Mouse (Mus musculus): ENCODE data around the gene Sec24b. TPM values are rescaled to one million over a fixed set of nuclear protein-coding genes. Genes with fewer than 3 reads are reported as not detected.

The Sec24b gene
- polyA plus RNA-seq, 1 experiment from 2014 or later, result 34.7 TPM

DNA sequence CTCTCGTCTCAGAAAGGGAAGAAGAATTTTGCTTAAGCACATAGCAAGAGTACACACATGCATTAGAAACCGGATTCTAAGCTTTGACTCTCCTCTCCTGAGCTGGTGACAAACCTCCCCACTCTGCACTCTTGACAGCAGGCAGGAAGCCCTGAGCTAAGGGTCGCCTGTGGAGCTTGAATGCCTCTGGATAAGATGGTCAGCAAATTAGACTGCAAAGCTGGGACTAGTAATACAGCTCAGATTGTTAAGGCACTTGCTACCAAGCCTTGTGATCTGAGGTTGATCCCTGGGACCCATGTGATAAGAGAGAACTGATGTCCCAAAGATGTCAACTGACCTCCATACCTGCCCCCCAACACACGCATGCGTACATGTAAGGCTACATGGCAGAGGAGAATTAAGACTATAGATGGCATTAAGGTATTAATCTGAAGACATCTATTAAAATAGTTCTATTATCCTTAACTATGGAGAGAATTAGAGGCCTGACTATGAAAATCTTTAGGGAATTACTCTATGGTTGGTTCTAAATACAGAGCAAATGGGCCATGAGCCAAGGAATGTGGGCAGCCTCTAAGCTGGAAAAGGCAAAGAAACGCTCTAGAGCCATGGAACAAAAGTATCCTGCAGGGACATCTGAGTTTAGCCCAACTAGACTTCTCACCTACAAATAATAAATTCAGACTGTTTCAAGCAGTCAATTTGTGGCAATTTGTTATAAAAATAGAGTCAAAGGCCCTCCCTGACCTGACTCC, 8.6 kb downstream of the Sec24b start:
- Histone ChIP-seq H3K4me2 (replicated peaks) (no peak overlapping the region), H3K27ac (no peak overlapping the region; the same call in 1 of the 2 replicates), H3K4me1 (peaks cover 39% of the 10 kb centered on the region), H3K9ac (no peak overlapping the region), H3K36me3 (peaks cover 12% of the 10 kb centered on the region), H3K27me3 (no peaks in the 10 kb centered on the region), H3K4me3 (no peak overlapping the region), H3K9me3 (no peaks in the 10 kb centered on the region)
- ATAC-seq (ENCODE audit: low FRiP score, low read depth), result no peak
- WGBS, result 74% methylated on average over 6 of the region's 6 CpGs

DNA sequence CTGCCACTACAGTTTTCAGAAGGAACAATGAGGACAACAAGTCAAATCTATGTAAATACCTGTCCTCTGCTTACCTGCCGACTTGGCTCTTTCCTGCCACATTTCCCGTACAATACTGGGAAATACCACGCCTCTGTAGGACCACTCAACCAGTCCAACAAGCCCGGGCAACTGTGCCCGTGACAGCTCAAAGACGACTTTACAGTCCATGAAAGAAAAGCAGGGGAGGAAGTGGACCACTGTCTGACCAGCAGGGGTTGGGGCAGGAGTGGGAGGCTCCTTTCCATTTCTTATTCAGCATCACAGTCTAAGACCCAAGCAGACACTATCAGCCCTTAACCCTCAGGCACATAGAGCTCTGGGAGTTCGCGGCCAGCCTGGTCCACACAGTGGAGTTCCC, 9.2 kb downstream of the Sec24b start:
- Histone ChIP-seq H3K27ac (no peak overlapping the region), H3K9me3 (no peaks in the 10 kb centered on the region), H3K36me3 (peaks cover 12% of the 10 kb centered on the region), H3K4me1 (peaks cover 33% of the 10 kb centered on the region), H3K9ac (no peak overlapping the region), H3K4me3 (no peak overlapping the region), H3K4me2 (replicated peaks) (no peak overlapping the region), H3K27me3 (no peaks in the 10 kb centered on the region)
- WGBS, result 82% methylated on average over 8 of the region's 8 CpGs
- ATAC-seq (ENCODE audit: low FRiP score, low read depth), result no peak

GRCm38 (mm10) chr3:130040711-130041110, 20.6 kb downstream of the Sec24b start:
- Histone ChIP-seq H3K27me3 (no peaks in the 10 kb centered on the region), H3K27ac (no peak overlapping the region), H3K4me1 (no peaks in the 10 kb centered on the region), H3K36me3 (peaks cover 61% of the 10 kb centered on the region), H3K9ac (no peak overlapping the region), H3K4me2 (replicated peaks) (no peak overlapping the region), H3K9me3 (peaks cover 14% of the 10 kb centered on the region), H3K4me3 (no peak overlapping the region)
- no peak for ATAC-seq (ENCODE audit: low FRiP score, low read depth)
- 92% methylated on average over 5 of the region's 5 CpGs for WGBS

- no peaks in the 10 kb centered on the region for H3K4me1 ChIP-seq
- no peak overlapping the region for H3K4me2 ChIP-seq (replicated peaks)
- no peak overlapping the region for H3K27ac ChIP-seq
- no peak overlapping the region for H3K4me3 ChIP-seq
- H3K9ac ChIP-seq, result no peak overlapping the region
- no peak for ATAC-seq (ENCODE audit: low FRiP score, low read depth)
- no peaks in the 10 kb centered on the region for H3K27me3 ChIP-seq
- WGBS, result 92% methylated on average over 4 of the region's 4 CpGs
- H3K36me3 ChIP-seq, result peaks cover 67% of the 10 kb centered on the region
- H3K9me3 ChIP-seq, result peaks cover 9% of the 10 kb centered on the region
Measured at GRCm38 (mm10) chr3:130040017-130040416, 21.3 kb downstream of the Sec24b start.

GRCm38 (mm10) chr3:130028741-130029140, 32.6 kb downstream of the Sec24b start:
- no peak for ATAC-seq (ENCODE audit: low FRiP score, low read depth)
- H3K4me1 ChIP-seq, result no peaks in the 10 kb centered on the region
- peaks cover 92% of the 10 kb centered on the region for H3K36me3 ChIP-seq
- H3K4me2 ChIP-seq (replicated peaks), result no peak overlapping the region
- H3K9ac ChIP-seq, result no peak overlapping the region
- WGBS, result 93% methylated on average over 5 of the region's 5 CpGs
- H3K4me3 ChIP-seq, result no peak overlapping the region
- no peaks in the 10 kb centered on the region for H3K9me3 ChIP-seq
- H3K27ac ChIP-seq, result no peak overlapping the region
- no peaks in the 10 kb centered on the region for H3K27me3 ChIP-seq

GRCm38 (mm10) chr3:130026181-130026580, 35.2 kb downstream of the Sec24b start:
- Histone ChIP-seq H3K4me2 (replicated peaks) (no peak overlapping the region), H3K27ac (no peak overlapping the region), H3K9ac (no peak overlapping the region), H3K9me3 (no peaks in the 10 kb centered on the region), H3K4me3 (no peak overlapping the region), H3K4me1 (no peaks in the 10 kb centered on the region), H3K27me3 (no peaks in the 10 kb centered on the region), H3K36me3 (peaks cover 79% of the 10 kb centered on the region)
- 92% methylated on average over 10 of the region's 10 CpGs for WGBS
- ATAC-seq (ENCODE audit: low FRiP score, low read depth), result no peak

DNA sequence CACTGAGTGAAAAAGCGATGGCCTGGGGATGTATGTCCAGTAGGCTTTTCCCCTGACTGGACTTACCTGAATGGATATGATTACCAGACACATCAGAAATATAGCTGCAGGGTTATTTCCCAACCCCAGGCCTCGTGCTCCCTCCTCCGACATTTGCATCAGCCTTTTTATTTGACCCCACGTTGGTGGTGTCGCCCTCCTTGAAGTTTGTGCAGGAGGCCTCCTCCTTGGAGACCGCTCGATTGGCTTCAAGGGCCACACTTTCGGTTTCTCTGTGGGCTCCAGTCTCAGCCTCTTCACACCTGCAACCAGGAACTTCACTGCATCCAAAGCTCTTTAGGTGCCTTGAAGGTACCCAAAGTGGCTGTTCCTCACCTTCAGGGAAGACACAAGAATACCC, 35.8 kb downstream of the Sec24b start:
- no peak for ATAC-seq (ENCODE audit: low FRiP score, low read depth)
- Histone ChIP-seq H3K9me3 (no peaks in the 10 kb centered on the region), H3K36me3 (peaks cover 76% of the 10 kb centered on the region), H3K9ac (no peak overlapping the region), H3K4me2 (replicated peaks) (no peak overlapping the region), H3K4me1 (no peaks in the 10 kb centered on the region), H3K27me3 (no peaks in the 10 kb centered on the region), H3K27ac (no peak overlapping the region), H3K4me3 (no peak overlapping the region)
- 92% methylated on average over 8 of the region's 8 CpGs for WGBS

DNA sequence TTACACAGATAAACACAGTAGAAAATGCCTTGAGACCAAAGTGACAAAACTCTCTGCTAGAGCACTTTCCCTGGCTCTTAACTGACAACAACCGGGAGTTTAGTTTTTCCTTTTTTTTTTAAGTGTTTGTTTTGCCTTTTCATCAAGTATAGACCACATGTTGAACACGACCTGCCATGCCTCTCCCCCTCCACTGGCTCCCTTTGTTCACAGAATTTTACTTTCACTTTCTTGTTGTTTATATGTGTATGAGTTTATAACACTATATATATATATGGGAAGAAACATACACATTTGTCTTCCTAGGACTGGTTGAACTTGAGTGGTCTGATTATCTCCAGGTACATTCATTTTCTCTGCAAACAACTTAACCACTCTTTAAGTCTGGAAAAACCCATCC, 48.4 kb downstream of the Sec24b start:
- ATAC-seq (ENCODE audit: low FRiP score, low read depth), result no peak
- no peaks in the 10 kb centered on the region for H3K9me3 ChIP-seq
- H3K9ac ChIP-seq, result no peak overlapping the region
- no peak overlapping the region for H3K27ac ChIP-seq
- no peak overlapping the region for H3K4me3 ChIP-seq
- no peak overlapping the region for H3K4me2 ChIP-seq (replicated peaks)
- H3K4me1 ChIP-seq, result no peaks in the 10 kb centered on the region
- H3K27me3 ChIP-seq, result no peaks in the 10 kb centered on the region
- WGBS, result 81% methylated on average over 2 of the region's 2 CpGs
- peaks cover 51% of the 10 kb centered on the region for H3K36me3 ChIP-seq

- Histone ChIP-seq H3K27ac (no peak overlapping the region), H3K27me3 (no peaks in the 10 kb centered on the region), H3K4me3 (no peak overlapping the region), H3K9me3 (no peaks in the 10 kb centered on the region), H3K36me3 (peaks cover 62% of the 10 kb centered on the region), H3K4me2 (replicated peaks) (no peak overlapping the region), H3K9ac (no peak overlapping the region), H3K4me1 (no peaks in the 10 kb centered on the region)
- no peak for ATAC-seq (ENCODE audit: low FRiP score, low read depth)
- WGBS, result 83% methylated on average over 1 of the region's 1 CpGs
Measured at GRCm38 (mm10) chr3:130011236-130011635, 50.1 kb downstream of the Sec24b start.

- Histone ChIP-seq H3K27ac (no peak overlapping the region), H3K9me3 (no peaks in the 10 kb centered on the region), H3K36me3 (peaks cover 73% of the 10 kb centered on the region), H3K9ac (no peak overlapping the region), H3K4me2 (replicated peaks) (no peak overlapping the region), H3K4me1 (no peaks in the 10 kb centered on the region), H3K4me3 (no peak overlapping the region), H3K27me3 (no peaks in the 10 kb centered on the region)
- 88% methylated on average over 7 of the region's 7 CpGs for WGBS
- ATAC-seq (ENCODE audit: low FRiP score, low read depth), result no peak
Measured at GRCm38 (mm10) chr3:130006141-130006540, 55.2 kb downstream of the Sec24b start.

DNA sequence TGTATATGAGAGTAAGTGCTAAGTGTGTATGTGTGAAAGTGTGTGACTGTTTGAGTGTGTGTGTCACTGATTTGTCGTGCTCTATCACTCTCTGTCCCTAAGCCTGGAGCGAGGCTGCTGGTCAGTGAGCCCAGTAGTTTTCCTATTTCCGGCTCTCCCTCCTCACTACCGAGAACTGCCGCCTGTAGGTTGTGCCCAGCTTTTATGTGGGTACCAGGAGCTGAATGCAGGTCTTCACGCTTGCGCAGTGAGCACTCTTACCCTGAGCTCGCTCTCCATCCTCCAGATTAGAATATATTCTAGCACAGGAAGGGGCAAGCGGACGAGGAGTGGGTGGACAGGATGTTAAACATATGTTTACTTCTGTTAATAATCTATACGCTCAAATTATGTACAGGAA, 60.4 kb downstream of the Sec24b start:
- Histone ChIP-seq H3K36me3 (peaks cover 88% of the 10 kb centered on the region), H3K4me2 (replicated peaks) (no peak overlapping the region), H3K4me3 (no peak overlapping the region), H3K27ac (no peak overlapping the region), H3K9me3 (no peaks in the 10 kb centered on the region), H3K4me1 (no peaks in the 10 kb centered on the region), H3K27me3 (no peaks in the 10 kb centered on the region), H3K9ac (no peak overlapping the region)
- ATAC-seq (ENCODE audit: low FRiP score, low read depth), result no peak
- 96% methylated on average over 11 of the region's 11 CpGs for WGBS

GRCm38 (mm10) chr3:129998526-129998925, 62.8 kb downstream of the Sec24b start:
- no peak for ATAC-seq (ENCODE audit: low FRiP score, low read depth)
- H3K9ac ChIP-seq, result no peak overlapping the region
- no peak overlapping the region for H3K4me3 ChIP-seq
- no peaks in the 10 kb centered on the region for H3K27me3 ChIP-seq
- 87% methylated on average over 6 of the region's 6 CpGs for WGBS
- no peak overlapping the region for H3K4me2 ChIP-seq (replicated peaks)
- no peaks in the 10 kb centered on the region for H3K9me3 ChIP-seq
- peaks cover 91% of the 10 kb centered on the region for H3K36me3 ChIP-seq
- no peaks in the 10 kb centered on the region for H3K4me1 ChIP-seq
- no peak overlapping the region for H3K27ac ChIP-seq

GRCm38 (mm10) chr3:129998001-129998400, 63.4 kb downstream of the Sec24b start:
- H3K36me3 ChIP-seq, result peaks cover 92% of the 10 kb centered on the region
- H3K9me3 ChIP-seq, result no peaks in the 10 kb centered on the region
- no peak overlapping the region for H3K4me2 ChIP-seq (replicated peaks)
- H3K4me1 ChIP-seq, result no peaks in the 10 kb centered on the region
- H3K9ac ChIP-seq, result no peak overlapping the region
- no peaks in the 10 kb centered on the region for H3K27me3 ChIP-seq
- no peak overlapping the region for H3K27ac ChIP-seq
- 90% methylated on average over 7 of the region's 7 CpGs for WGBS
- ATAC-seq (ENCODE audit: low FRiP score, low read depth), result no peak
- H3K4me3 ChIP-seq, result no peak overlapping the region
